Mouse (Mus musculus): ENCODE measurements around the gene Madcam1. TPM values are rescaled to one million over a fixed set of nuclear protein-coding genes. Genes with fewer than 3 reads are reported as not detected.
A peak's percentile ranks its signal among the peaks of the same experiment; 100 is the strongest.
"Not testable (repeated sequence)": the region's sequence is repeated elsewhere in the genome, so short reads cannot be mapped to it uniquely, and the experiment has no call there.

Madcam1 gene
- total RNA-seq, 4 experiments from 2014 or later = not detected

DNA sequence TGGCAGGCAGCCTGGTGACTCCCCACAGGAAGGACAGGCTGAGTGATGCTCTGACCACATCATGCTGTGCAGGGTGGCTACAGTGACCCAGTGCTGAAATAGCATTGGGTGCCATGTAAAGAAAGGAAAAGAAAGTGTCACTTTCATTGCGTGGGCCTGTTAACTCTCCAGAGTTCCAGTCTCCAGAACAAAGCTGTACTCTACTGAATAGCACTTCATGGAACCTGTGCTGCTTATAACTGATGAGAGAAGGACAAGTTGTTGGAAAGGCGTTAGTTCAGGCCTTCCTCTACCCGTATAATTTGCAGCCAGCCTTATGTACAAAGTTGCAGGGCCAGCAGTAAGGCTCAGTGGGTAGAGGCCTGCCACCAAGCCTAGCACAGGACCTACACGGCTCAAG, 24.4 kb downstream of the Madcam1 start, which contains the start of gene Gzmm:
TSS of gene Gzmm (plus strand) at position 301 of the 400 bp plus-strand sequence.
- no peak for DNase-seq (ENCODE audit: low spot score)

DNA sequence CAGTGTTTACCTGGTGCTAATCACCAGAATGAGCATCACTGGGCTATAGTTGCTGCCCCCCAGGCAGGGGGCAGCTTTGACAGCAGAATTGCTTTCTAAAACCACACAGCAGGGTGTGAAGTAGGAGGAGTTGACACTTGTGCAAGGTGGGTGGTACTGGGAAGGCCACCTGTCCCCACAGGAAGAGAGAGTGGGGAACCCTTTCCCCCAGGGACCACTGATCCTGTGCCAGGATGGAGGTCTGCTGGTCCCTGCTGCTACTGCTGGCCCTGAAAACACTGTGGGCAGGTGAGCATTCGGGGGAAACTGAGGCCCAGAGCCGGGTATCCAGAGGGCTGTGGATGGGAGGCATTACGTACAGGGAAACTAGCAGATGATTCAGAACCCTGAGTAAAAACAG, 24.8 kb downstream of the Madcam1 start:
- DNase-seq (ENCODE audit: low spot score) = no peak

DNA sequence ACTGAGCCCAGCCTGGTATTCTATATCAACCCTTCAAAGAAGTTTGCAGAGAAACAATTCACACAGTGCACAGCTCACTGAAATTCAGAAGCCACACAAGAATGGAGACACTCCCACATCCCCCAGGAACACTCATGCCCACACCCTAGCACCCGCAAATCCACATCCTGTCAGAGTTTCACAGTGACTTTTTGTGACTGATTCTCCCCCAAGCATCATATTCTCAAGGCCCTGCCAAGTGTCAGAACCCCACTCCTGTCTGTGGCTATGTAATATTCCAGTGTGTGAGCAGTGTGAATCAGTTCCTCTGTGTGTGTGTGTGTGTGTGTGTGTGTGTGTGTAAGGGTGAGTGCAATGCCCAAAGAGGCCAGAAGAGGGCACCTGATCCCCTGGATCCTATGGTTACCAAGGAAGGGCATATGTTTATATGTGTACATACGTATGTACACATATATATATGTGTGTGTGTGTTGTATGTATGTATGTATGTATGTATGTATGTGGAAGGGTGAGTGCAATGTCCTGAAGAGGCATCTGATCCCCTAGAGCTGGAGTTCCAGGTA, 27.7 kb downstream of the Madcam1 start:
- DNase-seq (ENCODE audit: low spot score) = no peak

GRCm38 (mm10) chr10:79693580-79694378, 29.4 kb downstream of the Madcam1 start:
- no peak for DNase-seq (ENCODE audit: low spot score)

DNA sequence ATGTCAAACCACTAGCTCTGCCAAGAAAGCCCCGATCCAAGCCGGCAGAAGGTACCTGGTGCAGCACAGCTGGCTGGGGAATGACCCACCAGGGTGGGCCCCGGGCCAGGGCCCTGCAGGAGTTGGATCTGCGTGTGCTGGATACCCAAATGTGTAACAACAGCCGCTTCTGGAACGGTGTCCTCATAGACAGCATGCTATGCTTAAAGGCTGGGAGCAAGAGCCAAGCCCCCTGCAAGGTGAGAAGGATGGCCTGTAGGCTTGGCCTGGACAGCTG, 30.0 kb downstream of the Madcam1 start:
- no peak for DNase-seq (ENCODE audit: low spot score)

- DNase-seq (ENCODE audit: low spot score) = peak; percentile 84
Observed at GRCm38 (mm10) chr10:79695231-79696128, 31.1 kb downstream of the Madcam1 start.

GRCm38 (mm10) chr10:79696129-79696651, 31.8 kb downstream of the Madcam1 start:
- DNase-seq (ENCODE audit: low spot score) = no peak

DNA sequence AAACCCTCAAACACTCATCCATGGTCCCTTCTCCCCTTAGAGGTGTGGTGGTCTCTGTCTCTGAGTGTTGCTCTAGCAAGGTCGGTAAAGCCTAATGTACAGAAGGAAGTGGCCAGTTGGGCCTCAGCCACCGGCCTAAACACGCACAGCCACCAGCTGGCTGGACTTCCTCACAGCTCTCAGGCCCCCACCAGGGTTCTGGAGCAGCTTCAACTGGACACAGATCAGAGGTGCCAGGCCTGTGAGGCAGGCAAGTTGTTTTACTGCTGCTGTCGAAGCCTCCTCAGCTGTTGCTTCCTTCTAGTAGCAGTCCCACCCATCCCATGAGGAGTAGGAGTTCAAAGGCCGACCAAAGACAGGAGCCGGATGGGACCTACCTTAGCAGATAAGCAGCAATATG, 33.6 kb downstream of the Madcam1 start:
- no peak for DNase-seq (ENCODE audit: low spot score)

GRCm38 (mm10) chr10:79698459-79698858, 34.1 kb downstream of the Madcam1 start:
- no peak for DNase-seq (ENCODE audit: low spot score)

DNA sequence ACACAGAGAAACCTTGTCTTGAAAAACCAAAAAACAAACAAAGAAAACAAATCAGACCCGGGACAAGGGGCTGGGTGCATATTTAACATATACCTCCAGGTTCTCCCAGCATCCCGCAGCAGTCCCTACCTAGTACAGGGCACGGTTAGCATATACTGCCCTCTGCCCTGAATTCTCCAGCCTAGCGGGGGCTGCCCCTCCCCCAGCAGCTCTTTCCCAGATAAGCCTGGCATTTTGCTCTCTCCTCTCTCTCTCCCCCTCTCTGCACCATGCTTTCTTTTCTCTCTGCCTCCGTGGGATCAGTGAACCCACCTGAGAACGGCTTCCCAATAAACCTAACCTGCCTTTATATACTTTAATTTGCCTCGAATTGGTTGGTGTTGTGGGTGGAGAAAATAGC, 36.3 kb downstream of the Madcam1 start:
- no peak for DNase-seq (ENCODE audit: low spot score)

DNA sequence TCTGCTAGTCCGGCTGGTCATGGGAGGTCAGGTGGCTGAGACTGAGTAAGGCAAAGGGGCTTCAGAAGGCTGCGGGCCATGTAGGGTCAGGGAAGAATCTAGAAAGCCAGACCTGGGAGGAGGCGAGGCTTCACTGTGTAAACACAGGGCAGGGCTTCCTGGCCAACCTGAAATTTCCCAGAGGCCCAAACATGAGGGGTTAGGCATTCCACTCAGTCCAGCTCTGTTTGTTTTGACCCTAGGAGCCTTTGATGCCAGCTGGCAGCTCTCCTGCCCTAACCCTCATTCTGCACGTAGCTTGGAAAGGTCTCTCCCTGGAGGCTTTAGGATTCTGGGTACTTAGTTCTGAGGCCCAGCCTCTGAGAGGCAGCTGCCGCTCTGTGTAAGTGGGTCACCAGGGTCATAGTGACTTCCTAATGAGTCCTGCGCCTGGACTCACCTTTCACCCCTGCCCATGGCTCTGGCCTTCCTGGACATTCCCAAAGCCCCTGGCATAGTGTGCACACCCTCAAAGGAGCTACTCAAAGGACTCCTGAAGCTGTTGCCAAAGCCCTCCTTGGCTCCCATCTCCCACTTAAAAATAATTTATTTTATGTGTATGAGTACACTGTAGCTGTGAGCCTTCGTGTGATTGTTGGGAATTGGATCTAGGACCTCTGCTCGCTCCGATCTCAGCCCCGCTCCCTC, 37.2 kb downstream of the Madcam1 start:
- DNase-seq (ENCODE audit: low spot score) = peak; percentile 77

- not testable (repeated sequence) for DNase-seq (ENCODE audit: low spot score)
Observed at GRCm38 (mm10) chr10:79702970-79703369, 38.6 kb downstream of the Madcam1 start.

GRCm38 (mm10) chr10:79703541-79703940, 39.2 kb downstream of the Madcam1 start:
- DNase-seq (ENCODE audit: low spot score) = no peak

- DNase-seq (ENCODE audit: low spot score) = peak; percentile 97
Observed at GRCm38 (mm10) chr10:79704065-79704969, 40.0 kb downstream of the Madcam1 start, which contains the start of gene Bsg. Gene Bsg, plus strand, starts transcription at chr10:79704491.

DNA sequence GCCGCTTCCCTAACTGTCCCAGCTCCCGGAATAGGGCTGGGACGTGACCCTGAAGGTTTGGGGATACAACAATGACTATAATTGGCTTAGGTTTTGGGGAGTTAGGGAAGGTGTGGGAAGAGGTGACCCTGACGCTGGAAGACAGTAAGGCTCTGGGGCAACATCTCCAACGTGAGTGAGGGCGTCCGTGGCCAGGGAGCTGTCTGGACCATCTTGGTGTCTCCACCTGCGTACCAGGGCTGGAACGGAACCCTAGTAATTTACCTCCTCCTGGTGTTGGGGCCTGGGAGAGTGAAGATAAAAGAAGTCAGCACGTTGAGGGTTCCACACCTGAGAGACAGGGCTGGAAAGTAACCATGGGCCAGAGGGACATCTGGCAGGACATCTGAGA, 40.6 kb downstream of the Madcam1 start:
- no peak for DNase-seq (ENCODE audit: low spot score)

- DNase-seq (ENCODE audit: low spot score) = no peak
Observed at GRCm38 (mm10) chr10:79705951-79706350, 41.6 kb downstream of the Madcam1 start.

GRCm38 (mm10) chr10:79706406-79707094, 42.2 kb downstream of the Madcam1 start:
- no peak for DNase-seq (ENCODE audit: low spot score)

DNA sequence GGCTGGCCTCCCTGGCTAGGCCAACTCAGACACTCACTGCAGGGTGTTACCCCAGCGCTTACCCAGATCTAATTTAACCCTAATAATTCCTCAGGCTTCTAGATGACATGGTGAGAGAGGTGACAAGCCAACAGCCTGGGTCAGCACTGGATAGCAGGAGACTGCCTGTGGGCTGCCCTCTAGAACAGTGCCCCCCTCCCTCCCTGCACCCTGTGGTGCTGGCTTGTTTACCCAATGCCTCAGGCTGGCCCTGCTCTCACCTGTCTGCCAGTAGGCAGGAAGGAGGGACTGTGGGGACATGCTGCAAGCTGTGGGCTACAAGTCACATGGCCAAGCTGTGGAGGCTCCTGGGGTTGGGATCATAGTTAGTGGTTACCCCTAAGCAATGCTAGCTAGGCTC, 42.8 kb downstream of the Madcam1 start:
- no peak for DNase-seq (ENCODE audit: low spot score)

GRCm38 (mm10) chr10:79707759-79708158, 43.4 kb downstream of the Madcam1 start:
- DNase-seq (ENCODE audit: low spot score) = no peak

GRCm38 (mm10) chr10:79708668-79709067, 44.3 kb downstream of the Madcam1 start:
- no peak for DNase-seq (ENCODE audit: low spot score)
